Mouse (Mus musculus): ENCODE data around the gene Pcgf6.
A peak's percentile ranks its signal among the peaks of the same experiment; 100 is the strongest.

The Pcgf6 gene

DNA sequence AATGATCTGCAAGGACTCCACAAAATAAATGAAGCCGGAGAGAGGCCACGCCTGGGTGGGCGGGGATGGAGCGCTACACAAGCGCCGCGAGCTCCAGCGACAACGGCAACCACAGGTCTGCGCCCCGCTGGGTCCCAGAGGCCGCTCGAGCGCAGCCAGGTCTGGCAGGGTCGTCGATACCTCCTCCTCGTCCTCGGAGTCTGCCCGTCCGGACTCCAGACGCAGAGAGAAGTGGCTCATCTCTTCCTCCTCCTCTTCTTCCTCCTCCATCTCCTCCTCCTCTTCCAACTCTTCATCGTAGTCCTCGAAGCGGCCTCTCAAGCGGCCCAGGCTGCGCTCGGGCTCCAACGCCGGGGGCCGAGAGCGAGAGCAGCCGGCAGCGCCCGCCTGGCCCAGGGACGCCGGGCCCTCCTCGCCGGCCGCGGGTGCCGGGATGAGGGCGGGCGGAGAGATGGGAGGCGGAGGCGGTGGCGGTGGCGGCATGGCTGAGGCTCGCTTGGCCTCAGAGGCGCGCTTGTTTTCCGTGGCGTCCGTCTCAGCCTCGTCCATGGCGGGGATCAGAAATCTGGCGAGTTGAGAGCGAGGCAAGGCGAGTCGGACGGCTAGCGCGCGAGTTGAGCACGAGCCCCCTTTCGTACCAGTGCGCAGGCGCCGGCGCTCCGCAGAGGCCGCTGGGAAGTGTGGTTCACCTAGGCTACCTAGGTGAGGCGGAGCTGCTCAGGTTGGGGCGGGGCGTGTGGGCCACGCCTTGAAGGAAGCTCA, at the start of gene Pcgf6:
TSS of gene Pcgf6 (minus strand) at position 636 of the 762 bp plus-strand sequence.
- peak; percentile 70 for DNase-seq (ENCODE audit: low spot score)

DNA sequence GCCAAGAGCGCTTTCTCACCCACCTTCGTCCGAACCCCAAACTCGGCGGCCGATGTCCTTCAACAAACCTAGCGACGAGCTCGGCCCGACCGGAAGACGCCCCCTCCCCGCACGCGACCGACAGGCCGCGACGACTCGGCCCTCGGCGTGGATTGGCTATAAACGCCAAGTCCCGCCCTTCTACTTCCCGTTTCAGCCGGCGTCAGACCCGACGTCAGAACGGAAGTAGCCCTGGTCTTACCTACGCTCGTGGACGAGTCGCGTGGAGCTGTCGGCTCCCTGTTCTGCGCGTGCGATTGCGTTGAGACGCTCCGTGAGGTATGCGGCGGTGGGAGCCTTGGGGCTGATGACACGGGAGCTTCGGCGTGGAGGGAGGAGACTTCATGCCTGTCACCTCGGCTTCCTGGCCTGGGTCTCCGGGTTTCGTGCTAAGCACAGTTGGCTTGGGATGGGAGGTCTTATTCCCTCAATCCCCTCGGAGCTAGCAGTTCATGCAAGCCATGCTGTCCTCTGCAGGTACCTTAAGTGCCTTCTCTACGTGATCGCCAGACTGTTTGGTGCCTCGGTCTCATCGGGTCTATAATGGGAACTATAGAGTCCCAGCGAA, 39.9 kb upstream of the Pcgf6 start, which contains the start of the genes Usmg5 and Pdcd11:
TSS of gene Usmg5 (minus strand) at position 98 of the 607 bp plus-strand sequence.
TSS of gene Pdcd11 (plus strand) at position 219 of the 607 bp plus-strand sequence.
- DNase-seq (ENCODE audit: low spot score) = peak; percentile 97

DNA sequence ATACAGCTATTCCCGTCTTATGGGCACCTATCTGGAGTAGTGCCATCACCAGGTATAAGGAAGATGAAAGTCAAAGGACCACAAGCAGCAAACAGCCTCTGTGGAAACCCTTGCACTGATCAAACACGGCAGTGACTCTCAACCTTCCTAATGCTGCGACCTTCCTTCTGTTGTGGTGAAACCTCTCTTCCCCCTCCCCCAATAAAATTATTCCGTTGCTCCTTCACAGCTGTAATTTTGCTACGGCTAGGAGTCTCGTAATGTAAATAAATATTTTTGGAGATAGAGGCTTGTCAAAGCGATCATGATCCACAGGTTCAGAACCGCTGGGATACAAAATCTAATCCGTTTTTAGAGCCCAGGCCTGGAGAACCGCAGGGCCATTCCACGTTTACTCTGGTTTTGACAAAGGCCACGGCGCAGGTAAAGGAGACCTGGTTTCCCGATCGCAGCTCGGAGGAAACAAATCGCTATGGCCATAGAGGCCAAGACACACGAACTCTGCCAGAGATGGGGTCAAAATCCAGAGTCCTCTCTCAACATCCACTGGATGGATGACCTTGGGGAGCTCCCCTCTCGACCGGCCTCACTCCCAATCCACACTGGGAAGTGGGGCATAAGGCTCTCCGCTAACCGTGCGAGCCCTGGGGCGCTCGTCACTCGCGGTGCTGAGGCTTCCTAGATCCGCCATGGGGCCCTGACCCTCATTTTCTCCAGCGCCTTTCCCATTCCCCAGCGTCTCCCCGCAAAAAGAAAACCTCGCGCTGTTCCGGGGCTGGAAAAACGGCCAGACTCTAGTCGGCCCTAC, 39.2 kb upstream of the Pcgf6 start:
- DNase-seq (ENCODE audit: low spot score) = no peak

DNA sequence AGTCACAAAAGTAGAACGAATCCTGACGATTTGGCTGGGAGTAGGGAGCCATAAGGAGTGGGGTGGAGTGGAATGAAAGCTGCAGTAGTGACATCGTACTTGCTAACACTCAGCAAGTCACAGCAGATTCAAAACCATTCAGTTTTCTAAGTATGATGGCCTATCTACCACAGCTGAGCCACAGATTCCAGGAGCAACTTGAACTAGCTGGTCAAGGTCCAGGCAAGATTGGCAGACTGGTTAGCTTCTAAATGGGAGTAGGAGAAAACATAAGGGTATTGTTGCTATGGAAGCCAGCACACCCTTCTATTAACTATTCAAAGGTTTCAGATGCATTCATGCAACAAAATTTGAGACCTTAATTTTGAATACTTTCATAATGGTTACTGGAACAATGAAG, 37.5 kb upstream of the Pcgf6 start:
- DNase-seq (ENCODE audit: low spot score) = no peak

DNA sequence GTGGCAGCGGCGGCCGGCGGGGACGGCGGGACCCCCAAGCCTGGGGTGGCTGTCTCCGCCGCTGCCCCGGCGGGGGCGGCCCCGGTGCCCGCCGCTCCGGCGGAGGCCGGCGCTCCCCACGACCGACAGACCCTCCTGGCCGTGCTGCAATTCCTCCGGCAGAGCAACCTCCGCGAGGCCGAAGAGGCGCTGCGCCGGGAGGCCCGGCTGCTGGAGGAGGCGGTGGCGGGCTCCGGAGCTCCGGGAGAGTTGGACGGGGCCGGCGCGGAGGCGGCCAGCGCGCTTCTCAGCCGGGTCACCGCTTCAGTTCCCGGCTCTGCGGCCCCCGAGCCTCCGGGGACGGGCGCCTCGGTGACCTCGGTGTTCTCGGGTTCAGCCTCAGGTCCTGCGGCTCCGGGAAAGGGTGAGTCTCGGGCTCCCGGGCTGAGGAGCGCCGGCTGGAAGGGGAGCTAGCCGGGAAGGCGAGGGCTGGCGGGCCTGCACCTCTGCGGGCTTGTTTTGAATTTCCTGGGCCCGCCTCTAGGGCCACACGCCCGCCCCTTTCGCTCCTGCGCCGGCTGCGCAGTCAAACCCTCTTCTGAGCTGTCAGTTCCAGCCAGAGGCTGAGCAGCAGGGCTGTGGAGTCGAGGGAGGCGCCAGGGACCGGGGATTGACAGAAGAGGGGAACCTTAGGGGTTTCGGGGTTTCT, 17.4 kb upstream of the Pcgf6 start:
- peak; percentile 79 for DNase-seq (ENCODE audit: low spot score)

DNA sequence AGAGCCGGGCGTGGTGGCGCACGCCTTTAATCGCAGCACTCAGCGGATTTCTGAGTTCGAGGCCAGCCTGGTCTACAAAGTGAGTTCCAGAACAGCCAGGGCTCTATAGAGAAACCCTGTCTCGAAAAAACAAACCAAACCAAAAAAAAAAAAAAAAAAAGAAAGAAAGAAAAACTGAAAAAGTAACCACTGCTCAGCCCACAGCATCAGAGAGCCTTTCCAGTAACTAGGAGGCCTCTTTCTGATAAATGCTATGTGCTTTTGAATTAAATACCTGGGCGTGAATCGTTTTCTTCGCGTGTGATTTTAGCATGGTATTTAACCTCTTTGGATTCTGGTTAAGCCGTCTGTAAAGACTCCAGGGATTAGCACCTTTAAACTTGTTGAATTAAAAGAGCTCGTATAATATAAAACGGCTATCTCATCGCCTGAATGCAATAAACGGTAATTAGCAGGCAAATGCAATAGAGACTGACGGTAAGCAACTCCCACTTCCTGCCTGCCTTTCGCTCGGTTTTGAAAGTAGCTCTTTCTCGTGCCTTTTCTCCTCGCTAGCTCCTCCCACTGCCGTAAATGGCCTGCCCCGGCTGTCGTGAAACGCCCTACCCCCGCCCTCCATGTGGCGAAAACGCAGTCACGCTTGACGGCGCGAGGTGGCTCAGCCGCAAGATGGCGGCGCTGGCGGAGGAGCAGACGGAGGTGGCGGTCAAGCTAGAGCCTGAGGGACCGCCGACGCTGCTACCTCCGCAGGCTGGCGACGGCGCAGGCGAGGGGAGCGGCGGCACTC, 16.6 kb upstream of the Pcgf6 start, which contains the start of gene Taf5:
TSS of gene Taf5 (plus strand) at position 651 of the 787 bp plus-strand sequence.
- peak; percentile 96 for DNase-seq (ENCODE audit: low spot score)

DNA sequence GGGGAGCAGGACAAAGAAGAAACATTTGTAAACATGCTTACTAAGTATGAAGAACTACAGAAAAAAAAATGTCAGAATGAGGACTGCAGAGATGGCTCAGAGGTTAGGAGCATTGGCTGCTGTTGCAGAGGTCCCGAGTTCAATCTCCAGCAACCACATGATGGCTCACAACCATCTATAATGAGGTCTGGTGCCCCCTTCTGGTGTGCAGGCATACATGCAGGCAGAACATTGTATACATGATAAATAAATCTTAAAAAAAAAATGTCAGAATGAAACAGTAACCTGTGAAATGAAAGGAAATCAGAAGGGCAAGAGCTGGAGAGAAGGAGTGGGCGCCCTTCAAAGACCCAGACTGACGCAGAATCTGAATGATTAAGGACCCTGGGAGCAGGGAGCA, 15.2 kb upstream of the Pcgf6 start:
- no peak for DNase-seq (ENCODE audit: low spot score)

DNA sequence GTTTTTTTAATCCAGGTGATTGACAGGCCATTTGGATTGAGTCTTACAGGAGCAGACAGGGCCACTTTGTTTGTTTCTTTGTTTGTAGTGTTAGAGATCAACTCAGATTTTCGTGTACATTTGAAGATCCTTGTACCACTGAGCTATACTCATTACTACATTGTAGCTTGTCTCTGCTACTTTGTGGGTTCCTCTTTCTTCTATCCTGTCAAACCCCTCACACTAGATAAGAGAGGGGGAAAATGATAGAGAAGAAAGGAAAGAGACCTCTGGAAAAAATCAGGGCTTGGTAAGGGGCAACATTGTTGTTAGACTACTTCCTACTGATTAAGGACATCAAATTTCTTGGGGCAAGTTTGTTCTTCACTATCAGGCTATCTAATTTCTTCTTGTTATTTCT, 7.0 kb upstream of the Pcgf6 start:
- no peak for DNase-seq (ENCODE audit: low spot score)

DNA sequence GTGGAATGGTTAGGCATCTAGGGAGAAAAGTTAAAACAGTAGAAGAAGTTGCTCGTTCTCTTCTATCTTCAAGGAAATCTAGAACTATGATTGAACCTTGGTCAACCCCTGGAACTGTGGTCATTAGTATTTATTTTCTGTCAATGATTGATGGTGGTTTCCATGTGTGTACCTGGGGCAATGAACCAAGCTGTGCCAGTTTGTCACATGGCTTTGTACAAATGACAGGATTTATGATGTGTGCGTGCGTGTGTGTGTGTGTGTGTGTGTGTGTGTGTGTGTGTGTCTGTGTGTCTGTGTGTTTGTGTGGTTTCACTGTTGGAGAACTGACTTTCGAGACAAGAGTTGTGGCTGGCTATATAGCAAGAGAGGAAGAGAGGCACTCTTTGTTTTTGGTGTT, 2.8 kb upstream of the Pcgf6 start:
- DNase-seq (ENCODE audit: low spot score) = no peak

DNA sequence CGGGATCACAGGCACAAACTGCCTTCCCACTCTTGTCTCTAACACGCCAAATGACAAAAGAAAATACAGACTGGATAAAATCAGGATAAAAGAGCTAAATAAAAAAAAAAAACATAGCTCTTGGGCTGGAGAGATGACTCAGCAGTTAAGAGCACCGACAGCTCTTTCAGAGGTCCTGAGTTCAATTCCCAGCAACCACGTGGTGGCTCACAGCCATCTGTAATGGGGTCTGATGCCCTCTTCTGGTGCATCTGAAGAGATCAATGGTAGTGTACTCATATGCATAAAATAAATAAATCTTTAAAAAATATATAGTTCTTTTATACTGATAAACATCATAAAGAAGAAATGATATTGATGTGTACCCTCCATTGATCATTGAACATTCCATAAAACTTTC, 2.2 kb upstream of the Pcgf6 start:
- no peak for DNase-seq (ENCODE audit: low spot score)

DNA sequence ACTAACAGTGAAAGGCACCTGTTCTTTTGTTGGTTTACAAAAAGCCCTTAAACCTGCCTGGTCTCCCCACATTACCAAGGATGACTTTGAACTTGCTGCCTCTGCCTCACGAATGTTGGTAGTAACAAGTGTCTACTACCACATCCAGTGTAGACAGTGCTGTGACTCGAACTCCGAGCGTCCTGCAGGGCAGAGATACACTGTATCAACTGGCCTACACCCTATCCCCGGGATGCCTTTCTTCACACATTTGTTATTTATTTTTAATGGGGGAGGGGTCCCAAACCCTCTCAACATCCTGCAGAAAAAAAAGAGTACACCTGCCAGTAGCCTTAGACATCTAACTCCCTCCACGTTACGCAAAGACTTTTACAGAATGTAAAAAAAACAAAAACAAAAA, 866 bp downstream of the Pcgf6 start:
- DNase-seq (ENCODE audit: low spot score) = no peak

DNA sequence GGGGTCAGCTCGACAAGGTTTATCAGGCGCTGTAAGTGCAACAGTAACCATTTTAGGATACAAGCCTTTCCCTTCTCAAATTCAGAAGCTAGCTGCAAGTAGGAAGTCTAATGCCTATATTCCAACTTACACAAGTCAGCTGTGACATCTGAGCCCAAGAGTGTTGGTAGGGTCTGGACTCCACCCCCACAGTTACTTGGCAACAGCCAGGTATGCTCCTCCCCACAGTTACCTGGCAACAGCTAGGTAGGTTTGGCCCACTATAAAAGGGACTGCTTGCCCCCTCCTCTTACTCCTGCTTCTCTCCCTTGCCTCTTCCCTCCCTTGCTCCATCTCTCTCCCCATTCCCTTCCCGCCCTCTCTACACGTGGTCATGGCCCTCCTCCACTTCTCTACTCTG, 1.6 kb downstream of the Pcgf6 start:
- DNase-seq (ENCODE audit: low spot score) = no peak

DNA sequence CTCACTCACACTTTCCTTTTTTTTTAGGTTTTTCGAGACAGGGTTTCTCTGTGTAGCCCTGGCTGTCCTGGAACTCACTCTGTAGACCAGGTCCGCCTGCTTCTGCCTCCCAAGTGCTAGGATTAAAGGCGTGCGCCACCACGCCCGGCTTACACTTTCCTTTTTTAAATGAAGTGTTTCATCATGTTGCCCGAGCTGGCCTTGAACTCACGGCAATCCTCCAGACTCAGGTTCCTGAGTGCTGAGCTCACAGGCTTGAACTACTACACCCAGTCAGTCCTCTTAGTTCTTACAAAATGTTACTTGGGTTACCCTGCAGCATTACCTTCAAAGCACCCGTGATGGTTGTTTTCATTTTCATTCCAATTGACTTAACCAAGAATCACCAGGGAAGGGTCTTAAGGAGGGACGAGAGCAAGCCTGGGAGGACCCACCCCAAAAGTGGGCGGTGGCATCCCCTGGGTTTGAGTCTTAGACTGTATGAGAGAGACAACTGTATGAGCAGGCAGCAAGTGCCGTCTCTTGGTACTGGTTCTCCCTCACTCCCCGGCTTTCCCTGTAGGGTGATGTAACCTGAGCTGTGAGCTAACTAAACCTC, 3.4 kb downstream of the Pcgf6 start:
- no peak for DNase-seq (ENCODE audit: low spot score)

DNA sequence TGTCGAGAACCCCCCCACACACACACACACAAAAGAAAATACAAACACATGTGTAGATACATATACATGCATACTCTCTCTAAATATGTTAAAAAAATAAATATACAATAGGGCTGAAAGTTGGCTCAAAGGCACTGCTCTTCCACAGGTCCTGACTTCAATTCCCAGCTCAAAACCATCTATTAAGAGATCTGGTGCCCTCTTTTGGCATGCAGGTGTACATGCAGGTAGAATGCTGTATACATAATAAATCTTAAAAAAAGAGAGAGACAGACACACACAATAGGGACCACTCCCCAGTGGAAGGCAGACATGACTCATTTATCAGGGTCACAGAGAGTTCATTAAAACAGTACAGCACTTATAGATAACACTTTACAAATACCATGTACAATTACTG, 4.4 kb downstream of the Pcgf6 start:
- no peak for DNase-seq (ENCODE audit: low spot score)

DNA sequence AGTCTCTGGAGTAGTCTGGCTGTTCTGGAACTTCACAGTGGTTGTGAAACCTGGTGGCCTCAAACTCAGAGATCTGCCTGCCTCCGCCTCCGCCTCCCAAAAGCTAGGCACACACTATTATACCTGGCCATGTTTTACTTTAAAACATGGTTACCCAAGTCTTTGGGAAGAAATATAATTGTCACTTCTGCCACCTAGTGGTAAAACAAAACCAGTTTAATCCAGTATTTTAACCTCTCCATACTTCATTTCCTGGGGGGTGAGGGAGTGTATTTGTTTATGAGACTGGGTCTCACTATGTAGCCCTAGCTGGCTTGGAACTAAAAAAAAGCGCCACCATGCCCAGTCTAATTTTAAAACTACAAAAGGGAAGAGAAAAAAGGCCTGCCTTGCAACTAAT, 7.1 kb downstream of the Pcgf6 start:
- no peak for DNase-seq (ENCODE audit: low spot score)

DNA sequence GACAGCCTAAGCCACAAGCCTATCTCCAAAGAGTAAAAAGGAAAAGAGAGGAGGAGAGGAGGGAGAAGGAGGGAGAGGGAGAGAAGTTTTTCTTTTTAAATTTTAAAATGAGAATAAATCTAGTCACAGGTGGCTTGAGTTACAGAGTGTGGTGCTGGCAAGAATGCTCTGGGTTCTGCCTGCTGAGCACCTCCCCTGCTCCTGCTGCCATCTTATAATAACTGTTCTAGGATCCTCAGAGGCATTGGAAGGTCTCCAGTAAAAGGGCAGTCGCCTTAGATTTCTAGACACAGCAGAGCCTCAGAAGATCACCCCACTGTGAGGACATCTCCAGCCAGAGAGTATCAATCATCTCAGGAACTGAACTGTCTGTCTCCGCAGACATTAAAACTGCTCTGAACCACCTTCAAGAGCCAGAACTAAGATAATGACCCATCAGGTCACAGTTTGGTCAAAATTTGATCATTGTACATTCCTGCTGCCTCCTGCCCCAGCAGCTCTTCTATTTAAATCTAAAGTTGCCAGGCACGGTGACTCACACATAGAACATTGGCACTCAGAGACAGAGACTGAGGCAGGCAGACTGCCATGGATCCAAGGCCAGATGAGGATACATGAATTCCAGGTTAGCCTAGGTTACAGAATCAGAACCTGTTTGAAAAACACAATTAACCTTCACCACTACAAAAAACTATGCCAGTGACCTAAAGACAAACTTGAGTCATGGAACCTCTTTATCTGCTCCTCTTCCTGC, 9.8 kb downstream of the Pcgf6 start:
- peak; percentile 35 for DNase-seq (ENCODE audit: low spot score)

DNA sequence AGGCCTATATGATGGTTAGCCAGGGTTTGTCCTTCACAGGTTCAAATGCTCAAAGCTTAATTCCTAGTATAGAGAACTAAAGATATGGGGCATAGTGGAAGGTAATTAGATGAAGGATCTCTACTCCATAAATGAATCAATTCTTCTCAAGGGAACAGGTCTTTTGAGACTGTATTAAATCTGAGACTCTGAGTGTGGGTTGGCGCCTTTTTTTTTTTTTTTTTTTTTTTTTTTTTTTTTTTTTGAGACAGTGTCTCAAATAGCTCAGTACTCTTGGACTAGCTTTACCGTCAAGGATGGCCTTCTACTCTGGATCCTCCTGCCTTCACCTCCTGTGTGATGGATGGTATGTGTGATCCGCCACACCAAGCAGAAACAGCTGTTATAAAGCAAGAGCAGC, 14.1 kb downstream of the Pcgf6 start:
- no peak for DNase-seq (ENCODE audit: low spot score)

DNA sequence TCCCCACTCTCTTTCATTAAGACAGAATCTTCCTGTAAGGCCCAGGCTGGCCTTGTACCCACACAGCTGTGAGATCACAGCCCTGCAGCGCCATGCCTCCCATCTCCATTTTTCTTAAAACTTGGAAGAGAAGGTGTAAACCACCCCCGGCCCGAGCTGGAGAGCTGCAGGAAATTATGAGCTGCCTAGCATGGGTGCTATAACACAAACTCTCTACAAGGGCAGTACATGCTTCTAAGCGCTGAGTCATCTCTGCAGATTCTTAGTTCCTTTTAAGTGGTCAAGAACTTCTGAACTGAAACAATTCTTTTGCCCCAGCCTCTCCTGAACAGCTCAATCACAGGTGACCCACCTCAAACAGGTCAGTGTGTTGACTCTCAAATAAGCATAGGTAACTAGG, 15.8 kb downstream of the Pcgf6 start:
- DNase-seq (ENCODE audit: low spot score) = no peak

DNA sequence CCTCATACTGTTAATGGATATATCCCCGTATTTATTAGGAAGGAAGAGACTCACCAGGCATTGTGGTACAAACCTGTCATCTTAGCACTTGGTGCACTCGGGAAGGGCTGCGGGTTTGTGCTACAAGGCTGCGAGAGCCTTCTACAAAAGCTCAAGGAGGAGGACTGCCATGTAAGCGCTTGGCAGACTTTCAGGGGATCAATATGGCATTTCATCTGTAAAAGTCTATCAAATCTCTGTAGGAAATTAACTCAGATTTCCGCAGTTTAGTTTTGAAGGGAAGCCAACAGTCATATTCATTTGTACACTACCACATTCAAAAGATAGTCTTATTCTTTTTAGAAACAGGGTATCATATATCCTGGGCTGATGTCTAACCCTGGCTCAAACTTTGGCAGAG, 18.9 kb downstream of the Pcgf6 start:
- peak; percentile 39 for DNase-seq (ENCODE audit: low spot score)

DNA sequence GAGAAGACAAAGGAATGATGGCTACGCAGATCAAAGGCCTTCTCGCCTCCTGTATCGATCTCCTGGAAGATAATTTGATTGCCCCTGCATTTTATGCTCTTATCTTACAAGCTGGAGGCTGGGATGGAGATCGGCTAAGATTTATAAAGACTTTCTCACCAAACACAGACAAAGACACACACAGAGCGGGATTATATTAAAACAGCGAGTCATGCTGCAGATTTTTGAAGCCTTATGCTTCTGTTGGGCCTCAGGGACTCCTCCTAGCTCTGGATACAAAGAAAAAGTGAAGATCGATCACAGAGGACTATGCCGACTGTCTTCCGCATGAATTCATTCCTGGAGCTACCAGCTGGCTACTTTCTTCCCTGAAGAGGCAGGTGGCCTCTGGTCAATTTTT, 20.9 kb downstream of the Pcgf6 start:
- no peak for DNase-seq (ENCODE audit: low spot score)
